Mouse (Mus musculus): ENCODE measurements around the gene H2al2b.
"Not testable (repeated sequence)": the region's sequence is repeated elsewhere in the genome, so short reads cannot be mapped to it uniquely, and the experiment has no call there.

H2al2b gene

GRCm38 (mm10) chrY:2720574-2720973 lies at the start of gene H2al2b:
Gene H2al2b (minus strand): TSS chrY:2720674.
- not testable (repeated sequence) for DNase-seq
